Mouse (Mus musculus) heart, adult 18-20 months (tissue): ENCODE results near the gene Rplp1. TPM values are rescaled to one million over a fixed set of nuclear protein-coding genes. Genes with fewer than 3 reads are reported as not detected.

Experiments used
- DNase-seq, 2 experiments: peaks; one replicate each; pipeline ENCODE4 v3.0.0; 2021 to 2022; ENCODE audit warnings: mixed read lengths in 1 of 2
- total RNA-seq, 2 experiments: library from RNA; stranded (reverse); gene quantifications; 2 replicates each; pipeline ENCODE4 v1.2.3; 2021

The Rplp1 gene
- total RNA-seq, 2 experiments from 2014 or later, result 1,497 to 1,660 TPM

DNA sequence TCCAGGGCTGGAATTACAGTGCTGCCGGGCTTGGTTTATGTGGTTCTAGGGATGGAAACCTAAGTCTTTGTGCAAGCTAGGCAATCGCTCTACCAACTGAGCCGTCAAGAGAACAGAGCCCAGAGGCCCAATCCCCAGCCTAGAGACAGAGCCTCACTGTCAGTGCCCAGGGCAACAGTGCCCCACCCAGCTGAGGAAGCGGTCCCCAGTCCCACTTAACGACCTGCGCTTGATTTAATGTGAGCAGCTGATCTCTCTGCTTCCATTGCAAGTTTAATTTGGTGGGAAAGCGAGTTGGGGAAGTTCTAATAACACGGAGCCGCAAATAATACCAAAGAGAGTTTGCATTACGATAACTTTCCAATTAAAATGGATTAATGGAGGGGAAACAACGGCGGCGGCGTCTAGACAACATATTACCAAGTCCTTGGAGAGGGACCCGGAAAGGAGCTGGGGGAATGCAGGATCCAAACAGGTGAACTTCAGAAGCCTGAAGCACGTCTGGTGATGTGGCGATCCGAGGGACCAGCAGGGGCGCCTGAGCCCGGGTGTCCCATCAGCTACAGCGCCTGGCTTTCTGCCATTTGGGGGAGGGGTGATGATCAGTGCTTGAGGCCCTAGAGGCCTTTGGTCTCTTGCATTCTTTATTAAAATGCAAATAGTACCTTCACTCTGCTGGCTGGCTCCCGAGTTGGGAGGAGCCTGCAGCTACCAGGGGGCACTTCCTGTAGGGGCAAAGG lies 36.8 kb downstream of the Rplp1 start:
- DNase-seq, result no peak

GRCm38 (mm10) chr9:61873325-61873724 lies 41.0 kb downstream of the Rplp1 start:
- no peak for DNase-seq

GRCm38 (mm10) chr9:61872246-61872941 lies 41.9 kb downstream of the Rplp1 start:
- no peak for DNase-seq

DNA sequence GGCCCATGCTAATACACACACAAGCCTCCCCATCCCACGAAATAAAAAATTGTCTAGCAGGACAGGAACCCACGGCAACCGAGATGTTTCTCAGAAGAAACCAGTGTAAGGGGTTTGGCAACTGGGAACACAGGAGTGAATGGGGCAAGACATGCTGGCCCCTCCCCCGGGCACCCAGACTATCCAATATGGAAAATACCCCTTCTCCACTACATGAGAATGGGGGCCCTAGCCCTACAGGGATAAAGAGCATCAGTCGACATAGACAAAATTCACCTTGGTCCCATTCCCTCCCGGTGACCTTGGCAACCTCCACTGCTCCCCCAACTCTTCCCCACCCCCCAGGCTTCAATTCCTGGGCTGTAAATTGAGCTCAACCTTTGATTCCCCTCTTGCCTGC lies 42.5 kb downstream of the Rplp1 start:
- DNase-seq, result no peak

GRCm38 (mm10) chr9:61867659-61868058 lies 46.7 kb downstream of the Rplp1 start:
- DNase-seq, result no peak

Other genes with a start within 250 kb of the Rplp1 start
- 1 to 10 TPM; 1.2 to 3.1 TPM for gene Kif23, start 32.2 kb upstream of the Rplp1 start, total RNA-seq
- under 1 TPM in 1 of 2 experiments, not detected in 1; 0.18 TPM for gene Paqr5, start 112.3 kb upstream of the Rplp1 start, total RNA-seq
- 10 to 100 TPM in 1 of 2 experiments, 1 to 10 TPM in 1; 8.1 to 10.9 TPM for gene Glce, start 208.1 kb upstream of the Rplp1 start, total RNA-seq